Mouse (Mus musculus) yolk sac, embryonic 10.5 days (tissue): ENCODE results near the gene Sec1.

Experiments
- DNase-seq: peaks from one replicate; pipeline ENCODE4 v3.0.0-alpha.2; 2017; ENCODE audit warnings: low spot score

Gene Sec1

DNA sequence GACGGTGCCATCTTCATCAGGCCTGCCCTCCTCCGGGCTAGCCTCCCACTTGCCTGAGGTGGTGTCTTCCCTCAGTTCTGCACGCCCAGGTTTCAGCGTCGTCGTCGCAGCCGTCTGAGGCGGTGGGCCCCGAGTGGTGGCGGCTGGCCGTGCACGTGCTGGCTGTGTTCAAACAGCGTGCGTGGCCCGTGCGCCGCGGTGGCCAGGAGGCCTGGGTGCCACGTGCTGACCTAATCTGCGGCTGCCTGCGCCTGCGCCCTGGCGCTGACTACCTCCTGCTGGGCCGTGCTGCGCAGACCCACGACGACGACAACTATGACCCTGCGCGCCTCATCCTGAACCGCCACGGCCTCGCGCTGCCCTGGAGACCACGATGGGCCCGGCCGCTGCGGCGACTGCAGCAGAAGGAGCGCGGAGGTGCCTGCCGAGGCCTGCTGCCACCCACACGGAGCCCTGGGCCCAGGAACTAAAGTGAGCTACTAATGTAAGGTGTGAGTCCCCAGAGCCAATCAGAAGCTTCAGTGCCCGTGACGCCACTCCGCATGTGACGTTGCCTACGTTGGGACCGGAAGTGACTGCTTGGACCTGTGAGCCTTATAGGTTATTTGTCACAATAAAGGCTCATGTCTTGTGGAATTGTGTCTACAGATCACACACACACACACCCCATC, at the start of gene Sec1:
TSS of gene Sec1 (minus strand) at position 482 of the 671 bp plus-strand sequence.
- no peak for DNase-seq

DNA sequence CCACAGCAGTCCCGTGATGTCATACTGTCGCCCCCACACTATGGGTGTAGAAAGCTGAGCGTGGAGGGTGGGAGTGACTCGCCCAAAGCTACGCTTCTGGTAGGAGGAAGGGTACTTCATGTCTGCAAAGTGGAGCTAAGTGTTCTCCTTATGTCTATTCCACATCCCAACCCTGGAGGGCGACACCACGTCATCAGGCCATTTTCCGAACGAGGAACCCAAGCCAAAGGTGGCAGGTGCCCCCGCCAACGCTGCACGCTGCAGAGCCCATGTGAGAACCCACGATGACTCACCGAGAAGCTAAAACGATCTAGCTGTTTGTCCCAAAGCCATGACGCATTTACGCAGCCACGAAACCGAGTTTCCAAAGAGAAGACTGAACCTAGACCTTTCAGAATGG, 48.1 kb upstream of the Sec1 start:
- no peak for DNase-seq

DNA sequence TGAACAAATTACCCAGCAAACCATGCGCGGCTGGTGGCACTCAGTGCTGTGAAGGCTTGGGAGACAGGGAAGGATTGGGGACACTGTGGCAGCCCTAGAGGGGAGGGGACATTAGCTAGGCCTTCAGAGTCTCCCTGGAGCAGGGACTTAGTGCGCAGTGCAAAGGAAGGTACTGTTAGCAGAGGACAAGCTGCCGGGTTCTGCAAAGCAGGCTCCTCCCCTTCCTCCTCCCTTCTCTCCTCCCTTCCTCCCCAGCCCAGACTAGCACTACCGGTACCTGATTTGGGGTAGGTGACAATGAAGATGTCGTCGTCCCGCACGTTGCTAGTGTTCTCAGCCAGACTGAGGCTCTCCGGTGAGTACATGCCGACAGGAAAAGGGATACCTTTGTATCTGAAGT, 47.6 kb upstream of the Sec1 start:
- no peak for DNase-seq

GRCm38 (mm10) chr7:45741308-45741707, 47.1 kb upstream of the Sec1 start:
- no peak for DNase-seq

GRCm38 (mm10) chr7:45739820-45740219, 45.6 kb upstream of the Sec1 start:
- no peak for DNase-seq

- peak; percentile 68 for DNase-seq
Observed at GRCm38 (mm10) chr7:45739162-45739763, 45.1 kb upstream of the Sec1 start.

DNA sequence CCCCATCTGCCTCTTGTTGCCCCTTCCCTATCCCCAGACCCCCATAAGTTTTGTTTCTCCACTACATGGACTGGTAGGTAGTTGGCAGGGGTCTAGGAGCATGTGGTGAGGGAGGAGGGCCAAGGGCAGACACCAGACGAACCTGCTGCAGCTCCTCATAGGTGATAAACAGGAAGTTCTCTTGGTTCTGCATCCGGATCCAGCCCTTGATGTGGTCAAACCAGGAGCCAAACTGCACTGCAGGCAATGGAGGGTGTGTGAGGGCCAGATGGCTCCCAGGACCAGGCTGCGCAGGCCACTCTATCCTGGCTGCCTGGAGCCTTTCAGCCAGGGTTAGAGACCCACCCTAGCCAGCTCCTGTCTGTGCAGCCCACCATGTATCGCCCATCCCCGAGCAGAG, 39.3 kb upstream of the Sec1 start:
- no peak for DNase-seq

- peak; percentile 75 for DNase-seq
Observed at GRCm38 (mm10) chr7:45730727-45731431, 36.7 kb upstream of the Sec1 start.

DNA sequence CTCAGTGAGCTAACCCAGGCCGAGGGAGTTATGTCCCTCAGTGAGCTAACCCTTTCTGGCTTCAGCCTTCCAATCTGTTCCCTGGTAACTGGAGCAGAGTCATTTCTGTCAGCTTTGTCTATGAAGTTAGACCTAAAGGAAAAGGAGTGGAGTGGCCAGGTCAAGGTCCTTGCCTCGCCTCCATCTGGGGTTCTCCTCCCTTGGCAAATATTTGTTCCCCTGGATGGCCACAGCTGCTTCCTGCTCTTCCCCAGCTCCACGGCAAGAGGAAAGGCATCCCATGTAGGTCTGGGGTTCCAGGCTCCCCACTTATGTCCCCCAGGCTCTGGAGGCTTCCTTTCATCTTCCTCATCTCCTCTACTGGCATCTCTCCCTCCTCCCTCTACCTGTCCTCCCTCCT, 33.4 kb upstream of the Sec1 start:
- no peak for DNase-seq

DNA sequence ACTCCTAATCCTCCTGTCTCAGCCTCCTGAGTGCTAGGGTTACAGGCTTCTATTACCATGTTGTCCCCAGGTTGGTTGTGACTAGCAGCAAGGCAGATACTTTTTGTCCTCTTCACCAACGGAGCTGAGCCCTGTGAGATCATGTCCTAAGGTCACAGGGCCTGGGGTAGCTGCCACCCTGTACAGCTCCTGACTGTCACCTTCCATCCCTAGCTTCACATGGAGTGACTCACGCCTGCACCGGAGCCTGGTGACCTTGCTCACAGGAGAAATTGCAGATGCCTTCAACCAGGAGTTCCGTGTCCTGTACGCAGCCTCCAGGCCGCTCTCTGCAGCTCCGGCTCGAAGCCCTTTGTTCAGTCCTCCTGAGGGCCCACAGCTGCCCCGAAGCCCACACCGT, 32.2 kb upstream of the Sec1 start:
- no peak for DNase-seq

GRCm38 (mm10) chr7:45725713-45726112, 31.5 kb upstream of the Sec1 start, which contains the start of gene Spaca4:
Gene Spaca4, minus strand, starts transcription at chr7:45725813.
- DNase-seq, result no peak

- no peak for DNase-seq
Observed at GRCm38 (mm10) chr7:45725151-45725550, 30.9 kb upstream of the Sec1 start.

- no peak for DNase-seq
Observed at GRCm38 (mm10) chr7:45723781-45724180, 29.6 kb upstream of the Sec1 start.

GRCm38 (mm10) chr7:45723301-45723700, 29.1 kb upstream of the Sec1 start:
- DNase-seq, result no peak

GRCm38 (mm10) chr7:45722348-45722713, 28.1 kb upstream of the Sec1 start:
- no peak for DNase-seq

- DNase-seq, result no peak
Observed at GRCm38 (mm10) chr7:45721642-45722347, 27.6 kb upstream of the Sec1 start.

DNA sequence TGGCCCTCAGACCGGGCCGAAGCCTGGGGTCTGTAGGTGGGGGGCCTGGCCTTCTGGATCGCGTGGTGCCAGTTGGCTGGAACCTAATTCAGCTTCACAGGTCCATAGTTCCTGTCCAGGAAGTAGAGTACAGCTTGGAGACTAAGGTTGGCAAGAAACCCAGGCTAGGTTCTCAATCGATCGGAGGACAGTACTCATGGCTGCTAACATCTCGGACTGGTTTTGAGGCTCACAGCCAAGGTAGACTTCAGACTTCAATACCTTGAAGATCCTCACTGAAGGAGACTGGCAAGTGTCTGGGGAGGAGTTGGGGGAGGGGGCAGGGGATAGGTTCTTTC, 27.0 kb upstream of the Sec1 start:
- DNase-seq, result no peak

- DNase-seq, result no peak
Observed at GRCm38 (mm10) chr7:45720413-45721233, 26.4 kb upstream of the Sec1 start, which contains the start of gene Fam83e. Gene Fam83e, plus strand, starts transcription at chr7:45721212.

GRCm38 (mm10) chr7:45719738-45720412, 25.7 kb upstream of the Sec1 start:
- no peak for DNase-seq

DNA sequence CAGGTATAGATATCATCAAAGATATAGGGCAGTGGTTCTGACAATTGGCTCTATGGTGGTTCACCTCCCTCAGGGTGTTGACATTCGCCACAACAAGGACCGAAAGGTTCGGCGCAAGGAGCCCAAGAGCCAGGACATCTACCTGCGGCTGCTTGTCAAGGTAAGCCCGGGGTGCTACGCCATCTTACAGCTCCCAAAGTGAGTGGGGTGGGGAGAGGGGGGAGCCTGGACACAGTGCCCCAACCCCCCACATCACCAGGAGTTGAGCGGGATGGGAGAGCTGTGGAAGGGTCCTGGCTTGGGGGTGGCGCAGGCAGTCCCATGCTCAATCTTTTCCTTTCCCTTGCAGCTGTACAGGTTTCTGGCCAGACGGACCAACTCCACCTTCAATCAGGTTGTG, 25.0 kb upstream of the Sec1 start:
- no peak for DNase-seq

GRCm38 (mm10) chr7:45718331-45718730, 24.1 kb upstream of the Sec1 start:
- no peak for DNase-seq
